Mouse (Mus musculus): ENCODE data around the gene Rnf126. TPM values are rescaled to one million over a fixed set of nuclear protein-coding genes. Genes with fewer than 3 reads are reported as not detected.

The Rnf126 gene
- polyA plus RNA-seq, 1 experiment = 157 TPM

DNA sequence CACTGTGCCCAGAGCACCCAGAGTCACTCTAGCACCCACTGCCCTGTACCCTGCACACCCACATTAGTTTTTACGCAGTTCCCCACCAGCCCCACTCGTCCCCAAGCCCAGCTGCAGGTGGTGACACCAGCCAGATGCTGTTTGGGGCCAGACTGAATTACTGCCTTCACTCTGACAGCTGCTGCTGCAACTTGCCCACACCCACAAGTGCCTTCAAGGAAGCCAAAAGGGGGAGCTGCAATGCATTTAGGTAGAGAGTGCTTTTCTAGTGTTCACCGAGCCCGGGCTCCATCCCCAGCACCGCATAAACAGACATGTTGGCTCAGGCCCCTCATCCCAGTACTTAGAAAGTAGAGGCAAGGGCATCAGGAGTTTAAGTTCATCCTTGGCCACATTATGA lies 15.2 kb upstream of the Rnf126 start:
- Histone ChIP-seq H3K4me1 (ENCODE audit: control insufficient read depth, insufficient read depth, low read length) (peaks cover 2% of the 10 kb centered on the region; the same call in 1 of the 2 replicates), H3K27ac (ENCODE audit: insufficient read depth, low read length) (no peak overlapping the region), H3K4me3 (ENCODE audit: insufficient read depth, low read length) (no peak overlapping the region)
- TF ChIP-seq CTCF (IDR thresholded peaks at IDR 0.05; ENCODE audit: extremely low read depth, insufficient read depth, low read length) (no peak), POLR2A (IDR thresholded peaks at IDR 0.05; ENCODE audit: extremely low read depth, insufficient read depth, low read length) (no peak)

GRCm38 (mm10) chr10:79781139-79781538 lies 14.4 kb upstream of the Rnf126 start:
- H3K27ac ChIP-seq (ENCODE audit: insufficient read depth, low read length) = no peak overlapping the region
- peak overlapping the region; percentile 39 for H3K4me3 ChIP-seq (ENCODE audit: insufficient read depth, low read length)
- TF ChIP-seq CTCF (IDR thresholded peaks at IDR 0.05; ENCODE audit: extremely low read depth, insufficient read depth, low read length) = no peak
- no peak for TF ChIP-seq POLR2A (IDR thresholded peaks at IDR 0.05; ENCODE audit: extremely low read depth, insufficient read depth, low read length)
- peaks cover 2% of the 10 kb centered on the region; the same call in 1 of the 2 replicates for H3K4me1 ChIP-seq (ENCODE audit: control insufficient read depth, insufficient read depth, low read length)

DNA sequence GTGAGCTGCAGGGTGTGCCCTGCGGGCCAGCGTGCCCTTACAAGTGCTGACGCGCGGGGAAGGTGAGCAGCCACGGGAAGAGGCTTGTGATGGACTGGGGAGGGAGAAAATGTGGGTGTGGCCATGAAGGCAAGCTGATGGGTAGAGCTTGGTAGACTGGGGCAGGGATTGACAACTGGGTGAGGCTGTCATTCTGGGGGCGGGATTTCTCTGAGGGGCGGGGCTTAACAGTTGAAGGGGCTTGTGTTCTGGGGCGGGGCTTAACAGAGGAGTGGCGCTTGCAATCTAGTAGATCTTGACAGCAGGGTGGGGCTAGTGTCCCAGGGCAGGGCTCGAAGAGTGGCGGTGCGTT lies 13.9 kb upstream of the Rnf126 start:
- Histone ChIP-seq H3K4me3 (ENCODE audit: insufficient read depth, low read length) (peak overlapping the region; percentile 39), H3K27ac (ENCODE audit: insufficient read depth, low read length) (no peak overlapping the region), H3K4me1 (ENCODE audit: control insufficient read depth, insufficient read depth, low read length) (peaks cover 2% of the 10 kb centered on the region; the same call in 1 of the 2 replicates)
- no peak for TF ChIP-seq CTCF (IDR thresholded peaks at IDR 0.05; ENCODE audit: extremely low read depth, insufficient read depth, low read length)
- no peak for TF ChIP-seq POLR2A (IDR thresholded peaks at IDR 0.05; ENCODE audit: extremely low read depth, insufficient read depth, low read length)

GRCm38 (mm10) chr10:79779784-79780663 lies 13.3 kb upstream of the Rnf126 start:
- Histone ChIP-seq H3K4me1 (ENCODE audit: control insufficient read depth, insufficient read depth, low read length) (peaks cover 2% of the 10 kb centered on the region; the same call in 1 of the 2 replicates), H3K4me3 (ENCODE audit: insufficient read depth, low read length) (peak overlapping the region; percentile 39), H3K27ac (ENCODE audit: insufficient read depth, low read length) (no peak overlapping the region)
- TF ChIP-seq CTCF (IDR thresholded peaks at IDR 0.05; ENCODE audit: extremely low read depth, insufficient read depth, low read length) = peak; percentile 67
- no peak for TF ChIP-seq POLR2A (IDR thresholded peaks at IDR 0.05; ENCODE audit: extremely low read depth, insufficient read depth, low read length)

- Histone ChIP-seq H3K27ac (ENCODE audit: insufficient read depth, low read length) (no peak overlapping the region), H3K4me1 (ENCODE audit: control insufficient read depth, insufficient read depth, low read length) (peaks cover 2% of the 10 kb centered on the region; the same call in 1 of the 2 replicates), H3K4me3 (ENCODE audit: insufficient read depth, low read length) (no peak overlapping the region)
- TF ChIP-seq CTCF (IDR thresholded peaks at IDR 0.05; ENCODE audit: extremely low read depth, insufficient read depth, low read length) = no peak
- no peak for TF ChIP-seq POLR2A (IDR thresholded peaks at IDR 0.05; ENCODE audit: extremely low read depth, insufficient read depth, low read length)
Observed at GRCm38 (mm10) chr10:79779193-79779592, 12.4 kb upstream of the Rnf126 start.

DNA sequence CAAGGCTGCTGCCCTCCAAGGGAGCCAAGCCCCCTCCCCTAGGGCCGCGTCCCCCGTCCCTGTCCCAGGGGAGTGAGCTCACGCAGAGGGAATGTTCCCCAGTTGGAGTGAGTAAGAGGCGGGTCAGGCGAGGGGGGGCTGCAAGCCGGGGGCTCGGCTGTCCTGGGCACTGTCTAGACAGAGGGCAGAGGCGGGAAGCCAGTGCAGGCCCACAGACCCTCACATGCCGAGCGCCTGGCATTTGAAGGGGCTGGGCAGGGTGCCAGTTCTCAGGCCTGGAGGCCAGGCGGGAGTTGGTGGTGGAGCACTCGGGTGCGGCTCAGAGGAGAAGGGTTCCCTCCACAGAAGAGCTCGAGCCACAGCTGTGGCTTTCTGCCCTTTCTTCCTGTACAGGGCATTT lies 11.3 kb upstream of the Rnf126 start:
- no peak overlapping the region for H3K27ac ChIP-seq (ENCODE audit: insufficient read depth, low read length)
- TF ChIP-seq CTCF (IDR thresholded peaks at IDR 0.05; ENCODE audit: extremely low read depth, insufficient read depth, low read length) (no peak), POLR2A (IDR thresholded peaks at IDR 0.05; ENCODE audit: extremely low read depth, insufficient read depth, low read length) (no peak)
- peaks cover 2% of the 10 kb centered on the region; the same call in 1 of the 2 replicates for H3K4me1 ChIP-seq (ENCODE audit: control insufficient read depth, insufficient read depth, low read length)
- H3K4me3 ChIP-seq (ENCODE audit: insufficient read depth, low read length) = no peak overlapping the region

- H3K4me1 ChIP-seq (ENCODE audit: control insufficient read depth, insufficient read depth, low read length) = peaks cover 2% of the 10 kb centered on the region; the same call in 1 of the 2 replicates
- H3K27ac ChIP-seq (ENCODE audit: insufficient read depth, low read length) = no peak within 1 kb of the TSS
- no peak for TF ChIP-seq CTCF (IDR thresholded peaks at IDR 0.05; ENCODE audit: extremely low read depth, insufficient read depth, low read length)
- TF ChIP-seq POLR2A (IDR thresholded peaks at IDR 0.05; ENCODE audit: extremely low read depth, insufficient read depth, low read length) = no peak
- no peak within 1 kb of the TSS; the same call in 1 of the 2 replicates for H3K4me3 ChIP-seq (ENCODE audit: insufficient read depth, low read length)
Observed at GRCm38 (mm10) chr10:79777103-79777531, 10.4 kb upstream of the Rnf126 start, which contains the start of gene Fstl3. TSS of gene Fstl3 (plus strand) at chr10:79777272.

- Histone ChIP-seq H3K4me1 (ENCODE audit: control insufficient read depth, insufficient read depth, low read length) (peaks cover 1% of the 10 kb centered on the region; the same call in 1 of the 2 replicates), H3K27ac (ENCODE audit: insufficient read depth, low read length) (no peak overlapping the region), H3K4me3 (ENCODE audit: insufficient read depth, low read length) (no peak overlapping the region)
- TF ChIP-seq POLR2A (IDR thresholded peaks at IDR 0.05; ENCODE audit: extremely low read depth, insufficient read depth, low read length) = no peak
- 0 out of 2 replicates have a peak, but pooled peaks have one; percentile 8 for TF ChIP-seq CTCF (IDR thresholded peaks at IDR 0.05; ENCODE audit: extremely low read depth, insufficient read depth, low read length)
Observed at GRCm38 (mm10) chr10:79774486-79775279, 7.9 kb upstream of the Rnf126 start.

GRCm38 (mm10) chr10:79773208-79773607 lies 6.5 kb upstream of the Rnf126 start:
- Histone ChIP-seq H3K4me1 (ENCODE audit: control insufficient read depth, insufficient read depth, low read length) (no peaks in the 10 kb centered on the region), H3K4me3 (ENCODE audit: insufficient read depth, low read length) (no peak overlapping the region), H3K27ac (ENCODE audit: insufficient read depth, low read length) (no peak overlapping the region)
- TF ChIP-seq CTCF (IDR thresholded peaks at IDR 0.05; ENCODE audit: extremely low read depth, insufficient read depth, low read length) (no peak), POLR2A (IDR thresholded peaks at IDR 0.05; ENCODE audit: extremely low read depth, insufficient read depth, low read length) (no peak)
